Mouse (Mus musculus) kidney, postnatal 14 days (tissue): ENCODE measurements around the gene Cd177.
"Not testable (repeated sequence)": the region's sequence is repeated elsewhere in the genome, so short reads cannot be mapped to it uniquely, and the experiment has no call there.

Source experiments
- DNase-seq: peaks from one replicate; pipeline ENCODE4 v3.0.0; 2022; ENCODE audit warnings: mixed read lengths

Gene Cd177

GRCm38 (mm10) chr7:24760211-24760610, at the start of gene Cd177:
Gene Cd177, minus strand, starts transcription at chr7:24760311.
- DNase-seq = no peak

DNA sequence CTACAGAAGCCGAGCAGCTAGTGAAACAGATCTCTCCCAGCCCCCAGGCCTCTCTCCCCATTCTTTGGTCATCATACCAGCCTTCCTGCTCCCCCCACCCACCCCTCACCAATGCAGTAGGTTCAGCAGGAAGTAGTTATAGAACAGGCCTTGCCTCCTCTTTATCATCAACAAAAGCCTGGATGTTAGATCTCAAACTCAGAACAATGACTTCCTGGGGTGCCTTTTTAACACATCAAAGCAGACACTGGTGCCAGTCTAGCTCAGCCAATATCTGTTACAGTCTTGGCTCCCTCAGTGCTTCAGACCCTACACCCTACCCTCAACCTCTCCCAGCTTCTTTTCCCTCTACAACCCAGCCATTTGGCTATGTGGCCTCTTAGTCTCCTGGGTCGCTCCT, 48.9 kb upstream of the Cd177 start:
- DNase-seq = no peak

DNA sequence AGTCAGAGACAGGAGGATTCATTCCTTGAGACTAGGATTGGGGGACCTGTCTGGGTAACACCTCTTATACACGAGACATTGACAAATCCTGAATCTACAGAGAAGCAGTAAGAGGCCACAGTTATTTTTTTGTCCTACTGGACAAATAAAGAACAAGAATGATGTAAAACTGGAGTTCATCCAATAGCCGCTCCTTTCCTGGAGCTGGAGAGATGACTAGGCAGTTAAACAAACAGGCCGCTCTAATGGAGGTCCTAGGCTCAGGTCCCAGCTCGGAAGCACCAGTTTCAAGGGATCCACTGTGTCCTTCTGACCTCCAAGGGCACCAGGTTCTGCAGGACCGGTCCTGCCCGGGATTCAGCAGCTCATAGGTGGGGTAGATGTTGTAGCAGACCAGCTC, 44.7 kb upstream of the Cd177 start:
- DNase-seq = no peak

DNA sequence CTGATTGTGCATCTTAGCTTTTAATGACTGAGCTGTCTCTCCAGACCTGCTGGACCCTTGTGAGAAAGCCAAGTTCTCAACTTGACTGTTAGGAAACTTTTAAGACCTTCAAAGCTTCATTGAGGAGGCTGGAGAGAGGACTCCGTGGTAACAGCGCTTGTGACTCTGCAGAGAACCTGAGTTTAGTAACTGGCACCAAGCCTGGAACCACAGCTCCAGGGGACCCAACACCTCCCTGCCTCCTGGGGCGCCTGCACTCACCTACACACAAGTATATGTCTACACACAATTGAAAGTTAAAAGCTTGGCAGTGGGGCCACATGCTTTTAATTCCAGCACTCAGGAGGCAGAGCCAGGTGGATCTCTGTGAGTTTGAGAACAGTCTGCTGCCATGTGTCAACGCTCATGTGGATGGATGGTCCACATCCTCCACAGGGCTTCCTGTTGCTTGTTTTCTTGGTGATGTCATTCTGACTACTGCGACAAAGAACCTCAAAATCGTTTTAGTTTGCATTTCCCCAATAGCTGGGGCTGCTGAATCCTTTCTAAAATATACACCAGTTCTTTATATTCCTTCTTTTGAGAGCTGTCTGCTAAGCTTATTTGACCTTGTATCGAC, 42.1 kb upstream of the Cd177 start:
- no peak for DNase-seq

GRCm38 (mm10) chr7:24797918-24798317, 37.8 kb upstream of the Cd177 start:
- no peak for DNase-seq

- not testable (repeated sequence) for DNase-seq
These were observed 16.8 kb upstream of the Cd177 start, which contains the start of gene Ceacam10 for GRCm38 (mm10) chr7:24776918-24777317. Gene Ceacam10, plus strand, starts transcription at chr7:24777206.

- DNase-seq = no peak
These were observed 16.0 kb upstream of the Cd177 start for GRCm38 (mm10) chr7:24776145-24776544.

GRCm38 (mm10) chr7:24773942-24774535, 13.9 kb upstream of the Cd177 start:
- DNase-seq = no peak

GRCm38 (mm10) chr7:24771361-24771760, 11.2 kb upstream of the Cd177 start:
- no peak for DNase-seq

DNA sequence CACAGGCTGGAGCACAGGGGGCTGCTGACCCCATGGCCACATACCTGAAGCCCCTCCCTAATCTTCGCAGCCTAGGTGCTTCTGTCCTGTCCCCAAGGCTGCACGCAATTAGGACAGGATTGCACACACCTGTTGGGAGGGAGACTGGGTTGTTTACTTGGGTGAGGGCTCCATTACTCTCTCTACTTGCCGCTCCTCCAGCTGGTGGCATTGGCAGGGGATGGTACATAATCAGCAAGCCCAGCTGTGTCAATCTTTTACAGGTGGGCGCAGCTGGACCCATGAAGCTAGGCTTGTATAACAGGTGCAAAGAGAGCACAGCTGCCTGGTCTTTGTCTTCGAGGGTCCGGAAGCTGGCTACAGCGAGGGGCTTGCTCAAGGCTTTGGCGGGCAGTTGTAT, 2.5 kb upstream of the Cd177 start:
- DNase-seq = no peak

DNA sequence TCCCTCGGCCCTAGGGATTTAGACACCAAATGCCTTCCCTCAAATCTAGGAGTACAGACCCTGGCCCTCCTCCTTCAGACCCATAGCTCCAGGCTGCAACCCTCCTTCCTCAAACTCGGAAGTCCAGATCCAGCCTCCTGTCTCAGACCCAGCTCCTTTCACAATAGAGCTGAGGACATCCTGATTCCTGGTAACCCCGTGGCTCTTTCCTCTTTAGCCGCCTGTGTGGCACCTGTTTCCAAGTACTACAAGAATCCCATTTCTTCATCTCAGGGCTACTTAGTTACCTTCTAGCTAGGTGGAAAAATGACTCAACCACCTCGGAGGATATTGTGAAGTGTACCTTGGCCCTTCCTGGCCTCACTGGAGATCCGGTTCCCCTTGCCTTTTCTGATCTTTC, 1.1 kb upstream of the Cd177 start:
- DNase-seq = no peak

DNA sequence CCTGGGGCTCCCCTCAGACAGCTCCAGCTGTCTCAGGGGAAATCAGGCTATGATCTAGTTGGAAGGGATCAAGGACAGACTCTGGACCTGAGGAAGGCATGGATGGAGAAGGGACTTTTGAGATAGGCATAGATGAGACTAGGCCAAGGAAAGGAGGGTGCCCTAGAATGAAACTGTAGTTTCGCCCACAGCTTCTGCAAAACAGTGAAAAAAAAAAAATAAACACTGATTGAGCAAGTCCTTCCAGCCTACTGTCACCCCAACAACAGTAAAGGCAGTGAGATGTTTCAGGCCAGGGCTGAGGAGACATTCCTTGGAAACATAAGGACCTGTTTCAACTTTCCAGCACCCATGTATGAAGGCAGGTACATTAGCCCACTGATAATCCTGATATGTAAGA, 1.6 kb downstream of the Cd177 start:
- no peak for DNase-seq

- DNase-seq = no peak
These were observed 6.6 kb downstream of the Cd177 start for GRCm38 (mm10) chr7:24753476-24753875.

GRCm38 (mm10) chr7:24751610-24752009, 8.5 kb downstream of the Cd177 start:
- DNase-seq = no peak

DNA sequence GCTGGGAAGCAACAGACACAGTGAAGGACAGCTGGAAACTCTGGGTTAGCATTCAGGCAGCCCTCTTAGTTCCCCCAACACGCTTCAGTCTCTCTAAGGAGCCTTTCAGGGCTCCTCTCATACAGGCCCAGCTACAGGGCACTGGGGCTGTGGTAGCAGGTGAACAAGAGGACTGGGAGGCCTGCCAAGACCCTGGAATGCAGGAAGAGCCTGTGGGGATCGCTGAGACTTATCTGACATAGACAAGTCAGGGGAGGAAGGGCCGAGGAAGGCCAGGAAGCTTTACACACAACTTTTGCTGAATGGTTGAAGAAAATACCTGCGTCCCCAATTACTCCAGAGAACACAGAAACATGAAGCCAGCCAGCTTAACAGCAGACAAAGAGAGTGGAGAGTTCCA, 9.4 kb downstream of the Cd177 start:
- DNase-seq = no peak

DNA sequence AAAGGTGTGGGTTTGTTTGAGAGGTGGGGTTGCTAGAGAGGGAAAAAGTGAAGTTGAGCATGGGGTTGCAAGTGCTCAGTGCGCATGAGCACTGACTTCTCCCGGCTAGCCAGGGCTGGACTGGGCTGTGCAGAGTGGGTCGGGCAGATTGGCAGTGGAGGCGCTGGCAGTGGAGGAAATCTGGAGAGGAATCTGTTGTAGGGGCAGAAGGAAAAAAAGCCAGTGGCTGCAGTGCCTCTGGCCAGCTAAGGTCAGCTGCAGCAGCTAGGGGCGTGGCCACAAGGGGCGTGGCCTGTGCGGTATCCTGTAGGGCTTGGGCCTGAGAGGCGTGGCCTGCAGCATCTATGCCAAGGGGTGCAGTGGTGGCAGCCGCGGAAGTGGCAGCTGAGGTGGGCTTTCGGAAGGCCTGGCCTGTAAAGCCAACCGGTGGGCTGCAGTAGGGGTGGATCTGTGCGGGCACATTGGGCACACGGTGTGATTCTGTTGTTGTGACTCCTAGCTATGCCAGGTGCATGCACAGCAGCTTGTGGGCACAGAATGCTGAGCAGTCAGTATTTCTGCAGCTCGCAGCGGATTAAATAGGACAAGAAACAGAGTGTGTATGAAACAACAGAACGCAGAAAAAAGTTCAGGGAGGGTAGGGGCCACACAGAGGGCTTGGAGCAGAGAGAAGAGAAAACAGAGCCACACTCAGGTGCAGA, 24.0 kb downstream of the Cd177 start:
- peak; percentile 29 for DNase-seq

DNA sequence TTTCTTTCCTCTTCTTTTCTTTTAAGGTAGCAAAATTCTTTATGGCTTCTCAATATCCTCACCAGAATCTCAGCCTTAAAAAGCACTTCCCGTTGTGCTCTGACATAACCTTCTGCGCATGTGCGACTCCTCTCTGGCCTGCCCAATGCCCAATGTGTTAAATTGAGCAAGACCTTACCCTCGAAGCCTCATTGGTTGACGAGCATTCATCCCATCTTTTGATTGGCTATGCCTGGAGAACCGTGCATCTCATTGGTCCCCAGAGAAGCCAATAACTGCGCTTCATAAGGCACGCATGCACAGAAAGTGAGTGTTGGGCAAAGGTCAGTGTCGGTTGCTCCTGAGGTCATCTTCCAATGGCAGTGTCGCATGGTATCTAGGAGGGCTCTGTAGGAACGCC, 33.3 kb downstream of the Cd177 start, which contains the start of gene Gm4763:
Gene Gm4763, minus strand, starts transcription at position 101 of the 400 bp plus-strand sequence.
- DNase-seq = not testable (repeated sequence)

GRCm38 (mm10) chr7:24715039-24715438, 45.1 kb downstream of the Cd177 start:
- no peak for DNase-seq

- no peak for DNase-seq
These were observed 51.2 kb downstream of the Cd177 start, which contains the start of gene BC049730 for GRCm38 (mm10) chr7:24708832-24709292. Gene BC049730, plus strand, starts transcription at chr7:24709242.

DNA sequence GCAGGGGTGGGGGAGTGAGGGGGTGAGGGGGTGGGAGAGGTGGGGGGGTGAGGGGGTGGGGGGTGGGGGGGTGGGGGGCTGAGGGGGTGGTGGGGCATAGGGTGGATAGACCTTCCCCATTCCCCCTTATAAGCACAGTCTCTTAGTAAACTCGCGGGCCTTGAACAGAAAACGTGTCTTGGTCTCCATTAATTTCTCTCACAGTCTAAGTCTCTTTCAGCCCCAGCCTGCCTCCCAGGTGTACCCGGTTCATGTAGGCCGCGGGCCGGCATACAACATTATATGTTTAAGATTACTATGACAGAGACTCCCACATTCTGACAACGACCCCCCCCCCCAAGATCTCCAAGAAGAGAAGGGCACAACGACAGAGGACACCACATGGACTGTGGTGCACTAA, 57.3 kb downstream of the Cd177 start:
- DNase-seq = not testable (repeated sequence)

- not testable (repeated sequence) for DNase-seq
These were observed 62.2 kb downstream of the Cd177 start for GRCm38 (mm10) chr7:24697891-24698290.
